Mouse (Mus musculus) lung, postnatal 0 days (tissue): ENCODE measurements around the gene Kifap3.

ENCODE experiments used
- CTCF ChIP-seq: IDR thresholded peaks from 2 replicates; pipeline ENCODE4 v1.5.1; 2016; ENCODE audit warnings: antibody characterized with exemption, mild to moderate bottlenecking
- EP300 ChIP-seq: IDR thresholded peaks from 2 replicates; pipeline ENCODE4 v1.6.1; 2016; ENCODE audit warnings: antibody characterized with exemption, mild to moderate bottlenecking, control low read depth

- TF ChIP-seq CTCF (no peak), EP300 (no peak)
Measured at GRCm38 (mm10) chr1:163737239-163737533, 42.2 kb upstream of the Kifap3 start.
